Mouse (Mus musculus) heart, adult 11 months (tissue): ENCODE results near the gene Rhox2a.
"Not testable (repeated sequence)": the region's sequence is repeated elsewhere in the genome, so short reads cannot be mapped to it uniquely, and the experiment has no call there.

ENCODE experiments used
- DNase-seq: peaks from one replicate; pipeline ENCODE4 v3.0.0; 2022

The Rhox2a gene

DNA sequence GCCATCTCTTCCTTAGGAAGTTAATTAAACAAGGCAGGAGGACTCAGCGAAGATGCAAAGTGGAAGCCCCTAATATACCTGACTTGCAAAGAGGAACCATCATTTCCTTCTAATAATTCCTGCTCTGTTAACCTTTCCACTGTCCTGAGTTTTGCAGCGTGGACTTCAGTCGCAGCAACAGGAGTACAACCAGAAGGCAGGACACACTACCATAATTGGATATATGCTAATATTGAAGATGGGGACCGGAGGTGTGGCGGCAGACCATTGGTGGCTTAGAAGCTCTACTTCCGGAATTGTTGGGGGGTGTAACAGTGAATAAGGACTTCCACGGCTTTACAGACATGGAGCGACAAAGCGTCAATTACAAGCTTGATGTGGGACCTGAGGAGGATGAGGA is at the start of gene Rhox2a:
TSS of gene Rhox2a (plus strand) at position 301 of the 400 bp plus-strand sequence.
- not testable (repeated sequence) for DNase-seq

DNA sequence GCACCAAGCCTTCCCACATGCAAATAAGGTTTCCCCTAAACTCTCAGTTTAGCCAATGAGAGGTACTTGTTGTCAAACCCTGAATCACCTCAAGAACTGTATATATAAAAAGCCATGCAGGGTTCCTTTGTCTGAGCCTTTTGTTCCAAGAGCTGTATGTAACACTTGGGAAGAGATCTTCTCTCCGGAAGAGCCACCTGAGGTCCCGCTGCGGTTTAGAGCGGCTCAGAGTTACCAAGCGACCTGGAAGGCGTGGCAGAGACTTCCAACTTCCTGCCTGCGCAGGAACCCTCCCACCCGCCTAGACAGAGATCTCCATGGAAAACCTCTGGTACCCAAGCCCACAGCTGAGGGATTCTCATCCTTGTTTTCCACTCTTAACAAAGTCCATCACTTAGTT is 46.1 kb upstream of the Rhox2a start:
- no peak for DNase-seq

DNA sequence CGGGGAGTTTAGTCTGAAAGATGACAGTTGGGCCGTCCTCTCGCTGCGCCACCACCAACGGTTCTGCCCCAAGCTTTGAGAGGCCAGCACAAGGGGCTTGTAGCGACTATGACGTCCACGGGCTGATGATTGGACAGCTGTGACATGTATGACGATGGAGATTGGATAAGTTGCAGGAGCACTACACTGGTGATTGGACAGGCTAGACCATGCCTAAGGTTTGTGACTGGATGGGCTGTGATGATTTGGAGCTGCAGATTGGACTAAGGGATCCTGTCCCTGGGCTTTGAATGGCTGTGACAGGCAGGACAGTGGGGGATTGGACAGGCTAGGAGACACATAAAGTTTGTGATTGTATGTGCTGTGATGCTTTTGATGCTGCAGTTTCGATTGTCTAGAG is 33.8 kb upstream of the Rhox2a start, which contains the start of gene Gm9:
TSS of gene Gm9 (minus strand) at position 101 of the 400 bp plus-strand sequence.
- DNase-seq, result no peak

DNA sequence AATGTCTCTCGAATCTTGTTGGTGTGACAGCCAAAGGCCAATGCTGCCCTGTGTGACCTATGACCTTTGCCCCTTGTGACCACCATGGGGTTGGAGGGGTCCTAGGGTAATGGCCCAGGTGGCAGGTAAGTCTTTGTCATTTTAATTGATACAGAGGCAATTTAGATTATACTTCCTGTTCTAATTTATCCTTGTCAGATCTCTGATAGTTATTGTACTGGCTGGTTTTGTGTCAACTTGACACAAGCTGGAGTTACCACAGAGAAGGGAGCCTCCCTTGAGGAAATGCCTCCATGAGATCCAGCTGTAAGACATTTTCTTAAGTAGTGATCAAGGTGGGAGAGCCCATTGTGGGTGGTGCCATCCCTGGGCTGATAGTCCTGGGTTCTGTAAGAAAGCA is 22.6 kb upstream of the Rhox2a start, which contains the start of gene Rhox1:
TSS of gene Rhox1 (minus strand) at position 101 of the 400 bp plus-strand sequence.
- DNase-seq, result not testable (repeated sequence)

- not testable (repeated sequence) for DNase-seq
These were observed 4.8 kb downstream of the Rhox2a start, which contains the start of gene Rhox3a for GRCm38 (mm10) chrX:37249619-37250018. Gene Rhox3a, plus strand, starts transcription at chrX:37249919.

DNA sequence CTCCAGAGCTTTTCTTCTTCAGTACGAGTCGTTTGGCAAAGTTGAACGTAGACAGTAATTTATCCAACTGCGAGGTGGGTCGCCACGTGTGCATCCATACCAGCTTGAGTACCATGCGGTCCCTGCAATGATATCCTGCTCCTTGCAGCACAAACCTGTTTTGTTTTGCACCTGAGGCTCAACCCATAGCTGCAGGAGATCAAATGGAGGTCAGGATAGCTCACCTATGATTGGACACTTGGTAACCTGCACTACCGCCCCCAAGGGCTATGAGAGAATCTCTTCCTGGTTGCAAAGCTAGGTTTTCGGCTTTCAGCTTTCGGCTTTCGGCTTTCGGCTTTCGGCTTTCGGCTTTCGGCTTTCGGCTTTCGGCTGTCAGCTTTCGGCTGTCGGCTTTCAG is 20.3 kb downstream of the Rhox2a start, which contains the start of gene Rhox4a:
TSS of gene Rhox4a (plus strand) at position 301 of the 400 bp plus-strand sequence.
- not testable (repeated sequence) for DNase-seq
